Mouse (Mus musculus): ENCODE measurements around the gene Gm10309.

The Gm10309 gene

GRCm38 (mm10) chr17:86505183-86505631, at the start of gene Gm10309:
Gene Gm10309 (minus strand): TSS chr17:86505232.
- DNase-seq (ENCODE audit: low spot score in 2 of 2) = peak in 1 of 2 experiments; percentile 72

- no peak for DNase-seq (ENCODE audit: low spot score in 2 of 2)
These were observed 47.0 kb upstream of the Gm10309 start for GRCm38 (mm10) chr17:86551995-86552394.

GRCm38 (mm10) chr17:86551561-86551960, 46.5 kb upstream of the Gm10309 start:
- no peak for DNase-seq (ENCODE audit: low spot score in 2 of 2)

GRCm38 (mm10) chr17:86549128-86549527, 44.1 kb upstream of the Gm10309 start:
- DNase-seq (ENCODE audit: low spot score in 2 of 2) = no peak

- DNase-seq (ENCODE audit: low spot score in 2 of 2) = no peak
These were observed 41.5 kb upstream of the Gm10309 start for GRCm38 (mm10) chr17:86546529-86546928.

- DNase-seq (ENCODE audit: low spot score in 2 of 2) = no peak
These were observed 34.9 kb upstream of the Gm10309 start for GRCm38 (mm10) chr17:86539881-86540430.

- DNase-seq (ENCODE audit: low spot score in 2 of 2) = peak; percentile 62 to 64
These were observed 31.0 kb upstream of the Gm10309 start for GRCm38 (mm10) chr17:86535827-86536656.

GRCm38 (mm10) chr17:86535096-86535495, 30.1 kb upstream of the Gm10309 start:
- no peak for DNase-seq (ENCODE audit: low spot score in 2 of 2)

- DNase-seq (ENCODE audit: low spot score in 2 of 2) = no peak
These were observed 28.5 kb upstream of the Gm10309 start for GRCm38 (mm10) chr17:86533549-86533851.

- peak in 1 of 2 experiments; percentile 20 for DNase-seq (ENCODE audit: low spot score in 2 of 2)
These were observed 27.9 kb upstream of the Gm10309 start for GRCm38 (mm10) chr17:86532783-86533548.

DNA sequence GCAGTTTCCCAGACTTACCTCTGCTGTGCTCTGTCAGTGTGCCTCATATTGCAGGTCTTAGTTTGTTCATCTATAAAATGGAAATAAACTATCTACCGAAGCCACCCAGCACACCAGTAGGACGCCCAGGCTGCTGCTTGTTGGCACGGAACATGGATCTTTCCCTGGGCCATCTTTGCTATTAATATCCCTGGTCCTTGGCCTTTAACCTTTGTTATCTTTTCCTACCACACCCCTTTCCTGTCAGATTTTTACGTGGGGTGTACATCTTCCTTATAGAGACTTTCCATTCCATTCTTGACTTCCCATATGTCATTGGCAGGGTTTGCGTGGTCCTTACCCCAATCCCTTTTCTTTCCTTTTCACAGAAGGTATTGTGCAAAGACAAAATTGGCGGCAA, 26.2 kb upstream of the Gm10309 start:
- DNase-seq (ENCODE audit: low spot score in 2 of 2) = no peak

GRCm38 (mm10) chr17:86529411-86529810, 24.4 kb upstream of the Gm10309 start:
- no peak for DNase-seq (ENCODE audit: low spot score in 2 of 2)

GRCm38 (mm10) chr17:86529003-86529402, 24.0 kb upstream of the Gm10309 start:
- DNase-seq (ENCODE audit: low spot score in 2 of 2) = no peak

- DNase-seq (ENCODE audit: low spot score in 2 of 2) = no peak
These were observed 22.3 kb upstream of the Gm10309 start for GRCm38 (mm10) chr17:86527298-86527697.

DNA sequence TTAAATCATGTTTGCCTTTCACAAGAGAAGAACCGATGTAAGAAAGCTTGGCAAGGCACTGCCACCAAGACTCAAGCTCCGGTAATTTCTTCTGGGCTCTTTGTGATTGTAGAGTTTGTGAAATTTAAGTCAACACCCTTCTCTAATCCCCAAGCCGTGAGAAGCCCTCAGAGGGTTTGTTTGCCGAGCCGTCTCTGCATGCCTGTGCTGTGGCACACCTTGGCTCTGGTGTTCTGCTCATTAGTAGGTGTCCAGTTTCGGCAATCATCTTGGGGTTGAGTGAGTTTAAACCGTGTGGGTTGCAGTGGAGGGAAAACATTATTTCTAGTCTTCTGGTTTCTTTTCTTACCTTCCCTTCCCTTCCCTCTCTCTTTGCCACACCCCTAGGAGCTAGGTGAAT, 21.0 kb upstream of the Gm10309 start:
- no peak for DNase-seq (ENCODE audit: low spot score in 2 of 2)

GRCm38 (mm10) chr17:86525075-86525474, 20.0 kb upstream of the Gm10309 start:
- DNase-seq (ENCODE audit: low spot score in 2 of 2) = no peak

DNA sequence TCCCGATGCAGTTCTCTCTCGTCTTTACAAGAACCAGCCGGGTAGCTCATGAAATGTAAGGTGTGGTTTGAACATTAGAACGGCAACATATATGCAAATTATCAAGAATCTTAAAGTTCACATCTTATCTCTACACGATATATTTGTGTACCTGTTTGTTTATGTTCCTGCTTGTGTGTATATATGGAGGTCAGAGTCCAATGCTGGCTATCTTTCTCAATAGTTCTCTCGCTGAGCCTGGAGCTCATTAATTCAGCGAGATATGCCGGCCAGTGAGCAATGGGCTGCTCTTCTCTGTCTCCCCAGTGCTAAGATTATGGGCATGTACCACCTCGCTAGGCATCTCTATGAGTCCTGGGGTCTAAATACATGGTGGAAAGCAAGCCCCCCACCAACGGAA, 18.8 kb upstream of the Gm10309 start:
- no peak for DNase-seq (ENCODE audit: low spot score in 2 of 2)

- no peak for DNase-seq (ENCODE audit: low spot score in 2 of 2)
These were observed 18.3 kb upstream of the Gm10309 start for GRCm38 (mm10) chr17:86523374-86523773.

DNA sequence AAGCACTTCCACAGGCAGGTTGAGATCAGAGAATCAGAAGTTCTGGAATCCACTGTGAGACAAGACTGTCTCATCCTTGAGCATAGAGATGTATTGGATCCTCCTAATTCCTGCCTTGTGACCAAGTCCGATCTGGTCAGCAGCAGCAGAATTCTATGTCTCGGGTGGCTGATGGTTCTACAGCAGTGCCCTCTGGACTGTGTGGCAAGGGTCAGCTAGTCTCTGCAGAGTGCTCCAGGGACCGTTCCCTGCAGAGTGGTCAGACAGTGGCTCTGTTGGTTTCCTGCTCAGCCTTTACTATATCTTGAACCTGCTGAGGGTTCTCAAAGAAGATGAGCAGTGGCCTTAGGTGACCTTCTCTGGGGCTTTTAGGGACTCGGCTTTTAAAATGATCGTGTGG, 17.6 kb upstream of the Gm10309 start:
- DNase-seq (ENCODE audit: low spot score in 2 of 2) = no peak

GRCm38 (mm10) chr17:86521252-86521651, 16.2 kb upstream of the Gm10309 start:
- no peak for DNase-seq (ENCODE audit: low spot score in 2 of 2)

GRCm38 (mm10) chr17:86518604-86519003, 13.6 kb upstream of the Gm10309 start:
- DNase-seq (ENCODE audit: low spot score in 2 of 2) = no peak

DNA sequence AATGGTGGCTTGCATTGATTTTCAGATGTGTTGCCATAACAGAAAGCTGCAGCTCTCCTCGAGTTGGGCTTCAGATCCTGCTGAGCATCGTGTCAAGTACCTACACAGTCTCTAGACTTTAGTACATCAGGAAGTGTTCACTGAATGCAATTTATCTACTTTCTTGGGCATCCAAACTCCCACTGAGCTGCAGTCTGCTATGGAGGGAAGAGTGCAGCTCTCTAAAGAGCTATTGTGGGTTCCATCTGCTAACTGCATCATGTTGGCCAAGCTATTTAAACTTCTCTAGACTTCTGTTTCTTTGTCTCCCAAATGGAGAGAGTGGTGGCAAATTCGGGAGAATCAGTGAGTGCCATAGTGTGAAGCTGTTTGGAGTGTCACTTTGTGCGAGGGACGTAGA, 11.6 kb upstream of the Gm10309 start:
- DNase-seq (ENCODE audit: low spot score in 2 of 2) = no peak

Measured in urinary bladder, postnatal 36 days (tissue).